Mouse (Mus musculus) stomach, embryonic 14.5 days (tissue): ENCODE measurements around the gene Alg5. TPM values are rescaled to one million over a fixed set of nuclear protein-coding genes. Genes with fewer than 3 reads are reported as not detected.
A peak's percentile ranks its signal among the peaks of the same experiment; 100 is the strongest.

ENCODE experiments used
- ATAC-seq: fragments of 200-750 bp; cut with Nextera tagmentation; 2 replicates; pipeline ENCODE4 v1.8.0; 2017; ENCODE audit warnings: low read depth, moderate TSS enrichment; ENCODE audit not compliant: insufficient number of reproducible peaks, insufficient read depth, low FRiP score
- H3K27ac ChIP-seq: fragments of 300-500 bp; sonication (generic); 2 replicates; pipeline ENCODE4 v1.5.1; 2014; ENCODE audit warnings: mild to moderate bottlenecking, low read length, moderate library complexity, mixed read lengths
- H3K27me3 ChIP-seq: fragments of 300-500 bp; sonication (generic); 2 replicates; pipeline ENCODE4 v1.6.1; 2014; ENCODE audit warnings: low read length, control low read depth, mixed read lengths; ENCODE audit not compliant: control insufficient read depth, insufficient read depth
- H3K36me3 ChIP-seq: fragments of 300-500 bp; sonication (generic); 2 replicates; pipeline ENCODE4 v1.6.1; 2014; ENCODE audit warnings: mild to moderate bottlenecking, control low read depth, low read length, moderate library complexity, mixed read lengths; ENCODE audit not compliant: control insufficient read depth, insufficient read depth
- H3K4me1 ChIP-seq: fragments of 300-500 bp; sonication (generic); 2 replicates; pipeline ENCODE4 v1.6.1; 2014; ENCODE audit warnings: low read length, control low read depth, mixed read lengths; ENCODE audit not compliant: control insufficient read depth, insufficient read depth
- H3K4me2 ChIP-seq: fragments of 300-500 bp; sonication (generic); replicated peaks from 2 replicates; pipeline ENCODE4 v1.6.1; 2014; ENCODE audit warnings: low read depth, low read length, control low read depth
- H3K4me3 ChIP-seq: fragments of 300-500 bp; sonication (generic); 2 replicates; pipeline ENCODE4 v1.5.1; 2014; ENCODE audit warnings: low read depth, low read length, control low read depth
- H3K9ac ChIP-seq: fragments of 300-500 bp; sonication (generic); replicated peaks from 2 replicates; pipeline ENCODE4 v1.6.1; 2014; ENCODE audit warnings: low read depth, mild to moderate bottlenecking, control low read depth, low read length, moderate library complexity, mixed read lengths
- H3K9me3 ChIP-seq: fragments of 300-500 bp; sonication (generic); 2 replicates; pipeline ENCODE4 v1.6.1; 2016; ENCODE audit warnings: low read depth, low read length, control low read depth; ENCODE audit not compliant: control insufficient read depth
- WGBS: fragments of 180-500 bp; shearing (Covaris S2); extraction: QIAGEN DNeasy Blood & Tissue Kit; methylation state at CpG from one replicate; pipeline ENCODE4 v1.1.7; 2014; 5-methylcytosine and 5-hydroxymethylcytosine counted together
- polyA plus RNA-seq: library from polyadenylated mRNA; unstranded; fragments of >200 nt; fragmentation: Nextera tagmentation; extraction: Ambion mirVana; gene quantifications from 2 replicates; pipeline ENCODE4 v1.2.1, GENCODE M21; 2014

The Alg5 gene
- polyA plus RNA-seq, 1 experiment from 2014 or later = 53.1 TPM

GRCm38 (mm10) chr3:54766034-54766433 is 30.7 kb downstream of the Alg5 start:
- 0 out of 2 replicates have a peak overlapping the region, but pooled peaks have one; percentile 2 for H3K4me2 ChIP-seq
- ATAC-seq = peak; percentile 31; the same call in 1 of the 2 replicates
- no peaks in the 10 kb centered on the region for H3K9me3 ChIP-seq
- H3K4me3 ChIP-seq = no peak overlapping the region
- no peaks in the 10 kb centered on the region for H3K36me3 ChIP-seq
- H3K9ac ChIP-seq = no peak overlapping the region
- peak overlapping the region; percentile 76; the same call in 1 of the 2 replicates for H3K27ac ChIP-seq
- no peaks in the 10 kb centered on the region for H3K27me3 ChIP-seq
- 42% methylated on average over 14 of the region's 14 CpGs for WGBS
- no peaks in the 10 kb centered on the region; the same call in 1 of the 2 replicates for H3K4me1 ChIP-seq

GRCm38 (mm10) chr3:54766811-54767210 is 31.5 kb downstream of the Alg5 start:
- H3K27ac ChIP-seq = peak overlapping the region; percentile 76; the same call in 1 of the 2 replicates
- H3K9ac ChIP-seq = no peak overlapping the region
- WGBS = 54% methylated on average over 5 of the region's 5 CpGs
- no peaks in the 10 kb centered on the region for H3K9me3 ChIP-seq
- no peaks in the 10 kb centered on the region for H3K27me3 ChIP-seq
- H3K4me2 ChIP-seq = 0 out of 2 replicates have a peak overlapping the region, but pooled peaks have one; percentile 2
- no peak for ATAC-seq
- H3K4me3 ChIP-seq = no peak overlapping the region
- no peaks in the 10 kb centered on the region; the same call in 1 of the 2 replicates for H3K4me1 ChIP-seq
- no peaks in the 10 kb centered on the region for H3K36me3 ChIP-seq

- Histone ChIP-seq H3K36me3 (no peaks in the 10 kb centered on the region), H3K27me3 (no peaks in the 10 kb centered on the region), H3K4me2 (no peak overlapping the region), H3K9ac (no peak overlapping the region), H3K9me3 (no peaks in the 10 kb centered on the region), H3K4me3 (no peak overlapping the region), H3K27ac (no peak overlapping the region), H3K4me1 (no peaks in the 10 kb centered on the region; the same call in 1 of the 2 replicates)
- no peak for ATAC-seq
- 85% methylated on average over 8 of the region's 8 CpGs for WGBS
These were observed 33.3 kb downstream of the Alg5 start for GRCm38 (mm10) chr3:54768592-54768991.

- Histone ChIP-seq H3K9ac (no peak overlapping the region), H3K36me3 (no peaks in the 10 kb centered on the region)
These were observed 34.3 kb downstream of the Alg5 start for GRCm38 (mm10) chr3:54769349-54770275.

GRCm38 (mm10) chr3:54773613-54774012 is 38.3 kb downstream of the Alg5 start:
- Histone ChIP-seq H3K36me3 (no peaks in the 10 kb centered on the region), H3K9me3 (no peaks in the 10 kb centered on the region), H3K4me1 (peaks cover 6% of the 10 kb centered on the region; the same call in 1 of the 2 replicates), H3K4me3 (no peak overlapping the region), H3K4me2 (no peak overlapping the region), H3K9ac (no peak overlapping the region), H3K27me3 (no peaks in the 10 kb centered on the region), H3K27ac (no peak overlapping the region)
- ATAC-seq = no peak
- 86% methylated on average over 6 of the region's 6 CpGs for WGBS

More at GRCm38 (mm10) chr3:54769349-54770275, 34.3 kb downstream of the Alg5 start:
- no peak for ATAC-seq
- WGBS = 60% methylated on average over 17 of the region's 17 CpGs
- no peak overlapping the region; the same call in 1 of the 2 replicates for H3K27ac ChIP-seq
- H3K4me2 ChIP-seq = no peak overlapping the region
- no peaks in the 10 kb centered on the region for H3K27me3 ChIP-seq
- H3K4me1 ChIP-seq = no peaks in the 10 kb centered on the region; the same call in 1 of the 2 replicates
- no peak overlapping the region for H3K4me3 ChIP-seq
- H3K9me3 ChIP-seq = no peaks in the 10 kb centered on the region

- H3K36me3 ChIP-seq = no peaks in the 10 kb centered on the region
- no peak for ATAC-seq
- H3K4me1 ChIP-seq = 0 out of 2 replicates have a peak, but pooled peaks cover 6% of the 10 kb centered on the region
- no peak overlapping the region for H3K9ac ChIP-seq
- no peaks in the 10 kb centered on the region for H3K27me3 ChIP-seq
- no peak overlapping the region for H3K4me3 ChIP-seq
- no peak overlapping the region for H3K4me2 ChIP-seq
- no peak overlapping the region for H3K27ac ChIP-seq
- no peaks in the 10 kb centered on the region for H3K9me3 ChIP-seq
- WGBS = 71% methylated on average over 7 of the region's 7 CpGs
These were observed 40.8 kb downstream of the Alg5 start for GRCm38 (mm10) chr3:54775989-54776631.

GRCm38 (mm10) chr3:54790601-54791000 is 55.3 kb downstream of the Alg5 start:
- no peaks in the 10 kb centered on the region for H3K27me3 ChIP-seq
- no peaks in the 10 kb centered on the region for H3K36me3 ChIP-seq
- H3K9me3 ChIP-seq = no peaks in the 10 kb centered on the region; the same call in 1 of the 2 replicates
- no peak for ATAC-seq
- 65% methylated on average over 2 of the region's 2 CpGs for WGBS
- no peak overlapping the region for H3K27ac ChIP-seq
- H3K9ac ChIP-seq = no peak overlapping the region
- H3K4me1 ChIP-seq = 0 out of 2 replicates have a peak, but pooled peaks cover 3% of the 10 kb centered on the region
- H3K4me2 ChIP-seq = no peak overlapping the region
- no peak overlapping the region for H3K4me3 ChIP-seq
